8 mouse cellular contexts compared by ENCODE assay signal in genomic region chr7:78566617-78567016, GRCm38 (mm10).
DNase-seq lines count a peak whose midpoint lies in the region; ATAC-seq and TF ChIP-seq lines count a peak whose summit lies in the region.

No protein-coding gene starts in this region.

- H3K27me3 ChIP-seq in Patski: no peaks in the 10 kb centered on the region

- CTCF ChIA-PET in Patski (lab: Charles Lee): interaction anchor here (0.8 to 2.6 kb wide), 5 partner anchors 9 to 381 kb away, joined by 3 to 9 read pairs (median 3); no protein-coding TSS in a partner anchor

- intact Hi-C loops in heart, postnatal 36 days (cut with DNase I): no loop called here

- in situ Hi-C loops in Patski (cut with MboI; ENCODE audit: low pct_unique_long_range_greater_than_20kb): loop anchor here (25.0 kb wide), 1 partner anchor 1329 kb away; no protein-coding TSS in a partner anchor

- TF ChIP-seq CTCF in Patski (IDR thresholded peaks at IDR 0.05): peak; percentile 74

- POLR2A ChIA-PET in Patski (lab: Charles Lee): no interaction called here

- peak; percentile 64 for ATAC-seq in CD4-positive, CD25-positive, alpha-beta regulatory T cell, adult 4 months
- ATAC-seq in Patski: peak; percentile 49

- DNase-seq in kidney, adult 8-10 months: peak; percentile 10 to 20
- no peak for DNase-seq in kidney, postnatal 10 days
- no peak for DNase-seq in Patski (ENCODE audit: low read depth, low spot score)
- DNase-seq in induced T-regulatory cell, adult 2 months (ENCODE audit: low read depth): peak; percentile 74
- no peak for DNase-seq in frontal cortex, postnatal 10 days (ENCODE audit: low spot score in 2 of 2)
- no peak for DNase-seq in heart, postnatal 36 days
- no peak for DNase-seq in urinary bladder, postnatal 4 days (ENCODE audit: low spot score in 2 of 2)

Comparison
In these comparisons a context has a peak if more than half of its experiments do, and no peak if none do; other contexts are left out.
1. DNase-seq: peak in kidney, adult 8-10 months (2 of 2) and induced T-regulatory cell, adult 2 months (single experiment); none in kidney, postnatal 10 days (single experiment), Patski (single experiment), frontal cortex, postnatal 10 days (0 of 2), heart, postnatal 36 days (0 of 2) and urinary bladder, postnatal 4 days (0 of 2).